Mouse (Mus musculus): Measurements from ENCODE around the gene Ythdf1.

The Ythdf1 gene

DNA sequence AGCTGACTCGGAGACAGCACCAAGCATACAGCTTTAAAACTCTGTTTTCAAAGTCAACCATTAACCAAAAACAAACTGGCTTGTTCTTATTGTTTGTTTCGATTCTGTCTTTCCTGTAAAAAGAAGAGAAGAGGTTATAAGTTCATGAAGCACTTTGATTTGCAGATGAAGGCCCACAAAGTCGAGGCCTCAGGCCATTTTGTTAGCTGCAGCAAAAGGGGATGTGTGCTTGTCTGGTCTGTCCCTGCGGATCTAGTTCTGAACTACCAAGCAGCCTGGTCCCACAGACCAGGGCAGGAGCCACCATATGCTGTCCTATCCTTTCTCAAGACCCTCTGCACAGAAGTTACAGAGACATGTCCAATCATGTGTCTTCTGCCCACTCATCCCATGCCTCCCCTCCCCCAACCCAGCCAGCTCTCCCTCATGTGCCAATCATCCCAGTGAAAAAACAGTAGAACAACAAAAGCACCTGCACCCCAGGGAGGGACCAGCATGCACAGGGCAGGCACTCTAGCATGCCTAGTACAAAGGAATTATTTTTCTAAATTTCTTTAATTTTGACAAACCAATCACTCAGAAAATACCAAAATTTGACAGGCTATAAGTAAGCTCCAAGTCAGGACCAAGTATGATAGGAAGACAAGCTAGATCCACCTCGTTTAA lies 15.1 kb downstream of the Ythdf1 start:
- peak in 1 of 2 experiments; percentile 9 for DNase-seq

DNA sequence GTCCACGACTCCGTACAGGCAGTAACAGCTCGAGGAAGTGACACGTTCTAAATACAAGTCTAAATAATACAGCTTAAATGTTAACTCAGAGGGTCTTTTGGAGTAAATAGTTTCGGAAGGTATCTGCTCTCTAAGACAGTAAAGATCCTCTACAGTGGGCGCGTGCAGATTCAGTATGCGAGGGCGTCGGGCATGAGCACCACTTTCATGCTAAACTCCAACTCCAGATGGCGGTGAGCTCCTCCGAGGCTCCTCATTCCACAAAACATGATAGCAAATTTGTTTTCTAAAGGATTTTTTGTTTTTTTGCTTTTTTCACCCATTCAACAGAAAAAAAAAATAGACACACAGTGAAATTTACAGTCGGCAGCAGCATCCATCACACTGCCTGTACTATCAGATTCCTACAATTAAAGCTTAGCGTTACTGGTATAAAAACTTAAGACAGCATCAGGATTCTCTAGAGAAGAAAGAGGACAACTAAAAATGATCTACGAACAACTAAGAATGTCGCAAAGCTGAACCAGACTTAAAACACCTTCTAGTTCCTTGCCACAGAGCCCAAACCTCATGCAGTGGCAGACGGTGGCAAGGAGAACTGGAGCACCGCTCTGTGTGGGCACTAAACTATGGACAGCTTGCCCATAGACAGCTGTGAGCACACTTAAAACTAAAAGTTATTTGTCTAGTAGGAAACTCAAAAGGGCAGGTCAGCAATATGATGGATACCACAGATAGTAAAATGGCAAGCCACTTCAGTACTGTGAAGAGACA lies 16.1 kb downstream of the Ythdf1 start:
- DNase-seq: no peak

DNA sequence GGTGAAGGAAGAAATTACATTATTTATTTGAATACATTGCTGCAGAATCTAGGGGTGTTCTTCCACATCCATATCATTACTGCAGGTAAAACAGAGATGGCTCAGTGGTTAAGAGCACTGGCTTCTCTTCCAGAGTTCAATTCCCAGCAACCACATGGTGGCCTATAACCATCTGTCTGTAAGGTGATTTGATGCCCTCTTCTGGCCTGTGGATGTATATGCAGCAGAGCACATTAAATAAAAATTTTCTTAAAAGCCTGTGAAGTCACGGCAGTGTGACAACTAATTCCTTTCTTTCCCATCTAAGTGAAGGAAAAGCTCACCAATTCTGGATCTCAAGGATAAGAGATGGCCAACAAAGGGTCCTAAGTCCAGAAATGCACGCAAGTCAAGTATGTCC lies 18.7 kb downstream of the Ythdf1 start:
- DNase-seq: peak; percentile 65 to 66

DNA sequence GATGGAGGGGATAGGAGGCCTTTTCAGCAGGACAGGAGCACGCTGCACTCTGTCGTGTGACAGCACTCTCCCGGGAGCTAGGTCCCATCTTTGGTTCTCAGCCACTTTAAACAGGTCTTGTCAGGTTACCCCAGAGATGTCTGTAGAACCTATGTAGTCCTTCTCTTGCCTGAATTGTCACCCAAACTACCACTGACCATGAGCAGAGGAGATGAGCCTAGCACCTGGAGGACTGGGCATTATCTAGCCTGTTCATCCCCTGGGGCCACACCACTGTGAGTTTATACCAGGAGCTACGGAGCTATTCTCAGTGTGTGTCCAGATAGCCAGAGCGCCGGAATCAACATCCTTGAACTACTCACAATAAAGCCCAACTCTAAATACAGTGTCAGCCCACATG lies 22.9 kb downstream of the Ythdf1 start:
- no peak for DNase-seq

DNA sequence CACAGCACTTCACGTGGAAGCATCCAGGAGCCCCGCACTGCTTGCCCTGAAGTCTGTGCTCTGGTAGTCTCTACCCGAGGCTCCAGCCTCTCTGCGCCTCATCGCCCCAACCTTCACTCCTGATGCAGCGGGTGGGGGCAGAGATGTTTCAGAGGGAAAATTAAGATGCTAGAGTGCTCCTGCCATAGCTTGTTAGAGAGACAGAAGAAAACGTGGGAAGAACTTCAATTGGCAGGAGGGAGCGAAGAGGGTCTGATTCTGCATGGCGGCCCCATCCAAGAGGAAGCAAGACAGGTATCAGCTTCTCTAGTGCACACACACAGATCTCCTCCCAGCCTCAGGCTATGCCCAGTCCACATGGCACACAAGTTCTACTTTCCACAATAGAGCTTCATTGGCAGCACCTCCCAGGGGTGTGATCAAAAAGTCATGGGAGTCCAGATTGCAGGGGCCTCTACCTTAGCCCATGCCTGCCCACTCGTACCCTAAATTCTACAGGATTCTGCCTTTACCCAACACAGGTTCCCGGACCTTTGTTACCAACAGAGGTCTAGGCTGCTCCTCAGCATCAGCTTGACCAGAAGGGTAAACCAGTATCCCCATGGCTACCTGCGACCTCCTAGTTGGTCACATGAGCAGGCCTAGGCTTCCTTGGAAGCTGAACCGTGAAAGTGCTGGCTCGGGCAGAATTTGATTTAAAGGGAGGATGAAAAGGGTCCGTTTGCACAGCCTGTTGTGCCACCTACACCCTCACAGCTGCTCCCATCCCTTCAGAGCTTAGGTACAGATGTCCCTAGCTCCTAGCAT lies 23.7 kb downstream of the Ythdf1 start:
- DNase-seq: peak; percentile 30 to 38

DNA sequence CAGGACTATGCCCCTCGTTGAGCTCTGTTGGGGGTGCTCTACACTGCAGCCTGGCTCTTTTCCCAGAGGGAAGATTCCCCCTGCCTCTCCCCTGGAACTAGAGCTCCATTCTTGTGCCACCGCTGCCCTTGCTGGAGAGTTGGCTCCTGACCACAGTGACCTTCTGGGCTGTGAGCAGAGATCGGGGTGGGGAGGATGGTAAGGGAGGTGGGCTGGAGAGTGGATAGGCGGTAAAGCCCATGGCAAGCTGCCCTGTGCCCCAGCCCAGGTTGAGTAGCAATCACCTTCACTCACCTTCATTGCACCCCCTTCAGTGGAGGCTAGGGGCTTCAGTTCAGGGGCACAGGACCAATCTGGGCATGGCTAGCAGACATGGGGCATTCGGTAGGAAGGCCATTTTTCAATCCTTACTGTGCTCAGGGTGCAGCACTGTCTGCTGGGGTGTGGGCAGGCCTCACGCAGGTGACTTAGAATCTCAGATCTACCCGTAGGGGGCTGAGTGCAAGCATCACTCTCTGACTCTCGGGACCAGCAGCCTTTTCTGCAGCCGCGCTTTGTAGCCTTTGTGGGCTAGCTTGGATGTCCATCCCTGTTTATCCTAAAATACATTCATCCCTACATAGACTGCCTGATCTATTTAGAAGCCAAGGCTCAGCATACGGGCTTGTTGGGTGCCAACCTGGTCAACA lies 24.8 kb downstream of the Ythdf1 start:
- DNase-seq: peak; percentile 53 to 63

DNA sequence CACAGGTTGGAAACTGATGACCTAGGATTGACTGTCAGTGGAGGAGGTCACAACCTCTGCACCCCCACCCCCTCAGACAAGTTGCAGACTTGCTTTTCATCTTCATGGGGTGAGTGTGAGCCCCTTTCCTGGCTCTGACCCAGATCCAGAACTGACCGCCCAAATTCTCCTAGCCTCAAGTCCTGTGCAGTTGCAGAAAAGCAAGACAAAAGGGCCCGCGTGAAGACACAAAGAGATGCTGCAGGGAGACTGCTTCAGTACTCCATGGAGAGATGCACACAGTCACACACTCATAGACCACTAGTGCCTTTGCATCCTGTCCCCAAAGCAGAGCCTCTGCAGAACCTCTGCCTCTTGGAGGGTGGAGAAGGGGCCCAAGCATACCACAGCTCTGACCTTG lies 25.4 kb downstream of the Ythdf1 start:
- DNase-seq: peak; percentile 63

DNA sequence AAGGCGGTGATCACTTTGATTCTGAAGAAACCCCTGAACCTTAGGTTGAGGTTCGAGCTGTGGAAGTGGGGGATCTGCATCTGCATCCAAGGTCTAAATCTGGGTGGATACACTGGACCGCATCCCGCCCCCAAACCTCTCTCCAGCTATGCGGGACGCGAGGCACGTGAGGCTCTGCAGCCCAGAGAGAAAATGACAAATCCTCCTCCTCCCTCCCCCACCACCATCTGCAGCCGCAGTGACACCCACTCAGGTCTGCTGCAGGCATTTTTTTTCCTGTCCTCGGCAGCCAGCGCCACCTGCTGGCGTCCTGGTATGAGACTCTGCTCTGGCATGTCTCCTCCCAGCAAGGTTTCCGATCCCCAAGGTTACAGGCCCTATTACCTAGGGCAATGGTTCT lies 26.0 kb downstream of the Ythdf1 start:
- peak; percentile 96 to 97 for DNase-seq

DNA sequence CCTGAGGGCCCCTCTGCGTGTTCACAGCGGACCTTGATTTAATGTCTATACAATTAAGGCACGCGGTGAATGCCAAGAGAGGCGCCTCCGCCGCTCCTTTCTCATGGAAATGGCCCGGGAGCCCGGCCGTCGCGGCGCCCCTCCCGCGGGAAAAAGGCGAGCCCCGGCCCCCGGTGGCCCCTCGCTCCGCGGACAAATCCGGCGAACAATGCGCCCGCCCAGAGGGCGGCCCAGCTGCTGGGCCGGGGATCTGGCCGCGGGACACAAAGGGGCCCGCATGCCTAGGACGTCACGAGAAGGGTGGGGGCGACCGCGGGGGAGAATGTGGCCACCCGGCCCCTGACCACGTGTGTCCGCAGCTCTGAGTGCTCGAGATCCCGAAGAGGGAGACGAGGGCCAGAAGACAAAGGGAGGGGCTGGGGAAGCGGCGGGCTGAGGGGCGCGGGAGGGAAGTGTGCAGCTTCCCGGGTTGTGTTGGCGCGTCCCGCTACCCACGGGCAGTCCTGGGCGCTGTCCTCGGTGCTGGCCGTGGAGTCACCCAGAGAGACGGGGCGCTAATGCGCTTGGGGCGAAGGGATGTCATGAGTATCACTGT lies 26.6 kb downstream of the Ythdf1 start:
- DNase-seq: peak; percentile 80 to 87

DNA sequence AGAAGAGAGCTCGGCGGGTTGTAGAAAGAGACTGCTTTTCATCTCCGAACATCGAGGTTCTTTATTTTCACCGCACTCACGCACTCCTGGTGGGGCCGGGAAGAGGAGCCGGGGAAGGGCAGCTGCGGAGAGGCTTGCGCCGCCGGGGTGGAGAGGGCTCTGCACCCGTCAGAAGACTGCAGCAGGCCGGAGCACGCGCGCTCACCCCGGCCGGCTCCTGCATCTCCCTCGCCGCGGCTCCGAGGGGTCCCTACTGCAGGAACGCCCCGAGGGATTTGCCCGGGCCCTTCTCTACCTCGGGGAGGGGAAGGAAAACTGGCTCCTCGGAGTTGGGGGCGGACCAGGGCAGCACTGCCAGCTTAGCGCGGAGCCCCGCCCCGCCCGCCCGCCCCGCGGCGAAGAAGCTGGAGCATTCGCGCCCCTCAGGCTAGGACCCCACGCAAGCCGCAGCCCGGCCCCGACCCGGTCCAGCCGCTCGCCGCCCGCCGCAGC lies 27.2 kb downstream of the Ythdf1 start:
- peak; percentile 77 to 81 for DNase-seq

DNA sequence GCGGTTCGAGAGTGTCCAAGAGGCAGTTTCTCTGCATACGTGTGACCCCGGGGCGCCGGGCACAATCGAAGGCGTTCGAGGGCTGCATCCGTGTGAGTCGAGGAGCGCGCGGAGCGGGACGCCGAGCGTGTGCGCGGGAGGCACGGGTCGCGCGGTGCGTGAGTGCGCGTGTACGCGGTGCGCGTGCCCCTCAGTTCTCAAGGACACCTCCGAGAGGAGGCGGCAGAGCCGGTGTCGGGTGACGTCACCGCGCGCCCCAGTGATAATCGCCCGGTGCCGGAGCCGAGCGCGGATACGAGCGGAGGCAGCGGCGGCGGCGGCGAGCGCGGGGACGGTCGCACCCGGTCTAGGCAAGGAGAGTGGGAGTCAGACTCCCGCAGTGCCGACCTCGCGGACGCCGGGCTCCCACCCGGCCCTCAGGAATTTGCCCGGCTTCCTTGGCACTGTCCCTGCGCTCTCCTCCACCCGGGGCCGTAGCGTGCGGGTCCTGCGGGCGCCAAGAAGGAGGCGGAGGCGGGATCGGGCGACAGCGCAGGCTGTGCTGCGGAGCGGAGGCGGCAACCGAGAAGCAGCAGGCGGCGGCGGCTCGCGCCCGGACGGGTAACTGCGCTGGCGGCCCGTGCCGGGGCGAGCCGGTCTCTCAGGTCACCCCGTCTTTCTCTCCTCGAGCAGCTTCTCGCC lies 27.8 kb downstream of the Ythdf1 start:
- peak; percentile 98 to 99 for DNase-seq

DNA sequence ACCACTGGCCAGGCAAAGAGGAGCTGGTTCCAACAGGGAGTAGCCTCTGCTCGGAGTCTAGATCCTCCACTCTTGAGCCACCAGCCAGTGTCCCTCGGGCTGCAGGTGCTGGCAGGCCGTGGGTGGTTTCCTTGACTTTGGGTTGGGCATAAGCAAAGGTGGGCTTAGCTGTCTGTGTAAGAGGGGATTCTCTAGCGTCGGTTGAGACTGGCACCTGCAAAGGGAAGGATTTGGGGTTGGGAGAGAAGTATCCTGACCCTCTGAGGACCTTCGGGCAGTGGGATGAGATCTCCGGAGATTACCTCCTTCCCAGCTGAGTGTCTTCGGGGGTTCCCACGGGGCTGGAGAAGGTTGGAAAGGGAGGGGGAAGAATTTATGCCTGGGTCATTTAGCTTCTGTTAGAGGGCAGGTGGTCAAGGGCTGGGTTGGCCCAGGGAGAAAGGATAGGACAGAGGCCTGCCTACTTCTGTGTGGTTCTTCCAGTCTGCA lies 28.9 kb downstream of the Ythdf1 start:
- DNase-seq: peak in 1 of 2 experiments; percentile 29

DNA sequence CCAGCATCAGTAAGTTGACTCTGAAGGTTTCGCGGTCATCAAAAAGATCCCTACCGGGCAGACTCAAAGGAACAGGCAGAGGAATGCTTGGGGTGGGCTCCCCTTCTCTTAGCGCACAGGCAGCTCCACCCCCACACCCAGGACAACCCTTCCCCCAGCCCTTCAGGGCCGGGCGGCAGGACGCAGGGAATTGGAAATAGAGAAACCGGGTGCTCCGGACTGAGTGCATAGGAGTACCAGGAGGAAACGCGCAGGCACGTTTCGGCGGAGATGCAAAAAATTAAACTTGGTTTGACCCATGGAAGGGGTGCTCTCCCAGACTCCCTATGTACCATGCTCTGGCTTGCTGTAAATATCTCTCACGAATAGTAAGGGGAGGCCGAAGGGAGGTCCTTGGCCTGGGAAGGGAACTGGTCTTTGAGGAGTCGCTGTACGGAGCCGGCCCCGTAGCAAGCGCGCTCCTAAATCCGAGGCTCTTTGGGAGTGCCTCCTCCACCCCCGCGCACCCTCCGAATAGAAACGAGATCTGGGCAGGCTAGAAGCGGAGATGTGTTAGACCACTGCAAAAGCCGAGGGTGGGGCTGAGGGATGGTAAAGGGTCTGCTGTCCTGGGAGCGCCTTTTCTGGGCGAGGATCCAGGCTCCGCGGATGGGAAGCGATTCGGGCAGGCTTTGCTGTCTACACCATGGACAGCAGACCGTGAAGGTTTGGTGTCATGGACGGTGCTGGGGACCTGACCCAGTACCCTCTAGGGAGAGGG lies 29.5 kb downstream of the Ythdf1 start:
- peak; percentile 62 to 79 for DNase-seq

DNA sequence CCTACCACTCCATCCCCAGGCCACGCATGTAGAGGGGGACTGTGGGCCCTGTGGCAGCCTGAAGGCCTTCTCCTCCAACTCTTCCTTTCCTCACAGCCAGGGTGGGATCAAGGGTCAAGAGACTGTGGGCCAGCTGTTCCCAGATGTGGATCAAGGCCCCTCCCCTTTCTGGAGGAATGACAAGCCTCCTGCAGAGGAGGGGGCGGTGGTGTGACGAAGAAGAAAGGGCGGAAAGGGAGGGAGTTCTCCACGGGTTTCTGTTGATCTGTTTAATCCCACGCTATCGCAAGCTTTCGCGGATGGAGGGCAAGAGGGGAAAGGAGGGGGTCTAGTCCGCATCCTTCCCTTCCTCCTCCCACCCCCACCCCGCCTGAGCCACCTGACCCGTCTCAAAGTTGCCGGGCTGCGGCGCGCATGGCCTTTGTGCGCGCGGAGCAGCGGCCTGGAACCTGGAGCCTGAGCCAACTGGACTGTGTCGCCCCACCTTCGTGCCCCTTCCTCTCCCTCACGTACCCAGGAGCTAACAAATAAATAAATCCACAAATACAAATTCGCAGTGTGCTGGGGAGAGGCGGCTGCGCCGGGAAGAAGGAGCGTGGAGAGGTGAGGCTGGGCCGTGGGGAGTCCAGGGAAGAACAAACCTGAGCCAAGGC lies 30.2 kb downstream of the Ythdf1 start:
- DNase-seq: peak; percentile 36 to 43

DNA sequence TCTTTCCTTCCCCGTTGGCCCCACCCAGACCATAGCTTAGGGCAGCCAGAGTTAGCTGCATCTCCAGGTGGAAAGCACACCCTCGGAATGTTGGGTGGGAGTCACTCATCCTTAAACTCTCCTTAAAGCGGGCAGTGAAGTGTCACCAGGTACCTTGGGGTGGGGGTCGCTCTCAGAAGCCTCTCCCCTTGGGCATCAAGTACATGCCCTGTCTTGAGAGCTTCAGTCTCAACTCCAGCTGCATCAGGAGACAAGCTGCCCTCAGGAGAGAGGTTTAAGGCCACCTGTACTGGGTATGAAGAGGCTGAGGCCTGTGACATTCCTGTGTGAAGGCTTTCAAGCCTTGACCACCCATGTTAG lies 30.8 kb downstream of the Ythdf1 start:
- no peak for DNase-seq

DNA sequence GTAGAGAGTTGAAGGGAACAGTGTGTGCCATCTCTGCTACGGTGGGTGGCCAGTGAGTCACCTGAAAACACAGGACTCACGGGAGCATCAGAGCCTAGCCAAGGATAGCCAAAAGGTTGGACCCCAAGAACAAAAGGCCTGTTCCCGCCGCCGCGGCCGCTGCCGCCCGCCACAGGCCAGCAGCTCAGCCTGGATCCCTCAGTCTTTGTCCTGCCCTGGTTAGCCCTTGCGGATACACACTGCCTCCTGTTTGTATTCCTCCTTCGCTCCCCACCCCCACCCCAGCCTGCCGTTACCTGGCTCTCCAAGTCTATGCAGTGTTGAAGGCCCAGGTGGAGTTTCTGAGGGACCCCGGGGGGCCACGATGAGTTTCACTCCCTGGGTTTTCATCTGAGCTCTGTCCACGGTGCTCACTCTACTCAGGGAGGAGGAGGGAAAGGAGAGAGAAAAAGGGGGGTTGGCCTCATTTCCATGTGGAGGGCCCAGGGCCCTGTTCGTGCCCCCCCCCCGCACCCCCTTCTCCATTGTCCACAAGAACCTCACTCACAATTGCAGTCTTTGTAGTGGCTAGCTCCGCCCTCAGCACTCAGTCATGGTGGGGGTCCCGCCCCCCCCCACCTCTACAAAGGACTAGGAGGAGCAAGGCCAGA lies 31.4 kb downstream of the Ythdf1 start:
- DNase-seq: no peak

DNA sequence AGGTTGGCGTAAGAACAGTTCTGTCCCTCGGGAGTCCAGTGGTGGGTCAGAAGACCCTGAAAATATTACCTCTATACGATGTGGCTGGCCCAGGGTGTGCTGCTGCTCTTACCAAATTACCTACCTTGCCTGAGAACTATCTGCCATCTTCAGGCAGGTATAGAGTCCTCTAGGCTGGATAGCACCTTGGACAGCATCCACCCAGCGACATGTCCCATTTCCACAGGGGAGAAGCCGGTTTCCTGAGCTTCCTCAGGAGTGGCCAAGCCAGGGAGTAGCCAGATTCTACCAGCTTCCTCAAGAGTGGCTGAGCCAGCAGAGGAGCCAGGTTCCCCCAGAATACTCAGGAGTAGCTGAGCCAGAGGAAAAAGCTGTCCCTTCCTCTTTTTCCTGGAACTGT lies 35.5 kb downstream of the Ythdf1 start:
- no peak for DNase-seq

DNA sequence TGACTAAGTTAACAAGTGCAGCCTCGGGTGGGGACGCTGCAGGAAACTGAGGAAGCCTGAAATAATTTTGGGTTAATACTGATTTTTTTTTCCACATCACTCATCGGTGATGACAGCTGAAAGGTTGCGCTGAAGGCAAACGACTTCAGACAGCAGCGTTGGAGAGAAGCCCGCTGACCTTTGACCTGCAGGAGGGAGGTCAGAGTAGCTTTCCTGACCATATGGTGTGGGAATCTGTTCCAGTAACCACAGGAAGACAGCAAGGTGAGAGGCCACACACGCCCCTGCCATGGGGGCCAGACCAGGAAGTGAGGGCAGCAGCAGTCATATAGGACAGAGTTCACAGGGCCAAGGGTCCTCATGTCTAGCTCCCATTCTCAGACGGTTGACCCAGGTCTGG lies 39.5 kb downstream of the Ythdf1 start:
- DNase-seq: peak in 1 of 2 experiments; percentile 42

DNA sequence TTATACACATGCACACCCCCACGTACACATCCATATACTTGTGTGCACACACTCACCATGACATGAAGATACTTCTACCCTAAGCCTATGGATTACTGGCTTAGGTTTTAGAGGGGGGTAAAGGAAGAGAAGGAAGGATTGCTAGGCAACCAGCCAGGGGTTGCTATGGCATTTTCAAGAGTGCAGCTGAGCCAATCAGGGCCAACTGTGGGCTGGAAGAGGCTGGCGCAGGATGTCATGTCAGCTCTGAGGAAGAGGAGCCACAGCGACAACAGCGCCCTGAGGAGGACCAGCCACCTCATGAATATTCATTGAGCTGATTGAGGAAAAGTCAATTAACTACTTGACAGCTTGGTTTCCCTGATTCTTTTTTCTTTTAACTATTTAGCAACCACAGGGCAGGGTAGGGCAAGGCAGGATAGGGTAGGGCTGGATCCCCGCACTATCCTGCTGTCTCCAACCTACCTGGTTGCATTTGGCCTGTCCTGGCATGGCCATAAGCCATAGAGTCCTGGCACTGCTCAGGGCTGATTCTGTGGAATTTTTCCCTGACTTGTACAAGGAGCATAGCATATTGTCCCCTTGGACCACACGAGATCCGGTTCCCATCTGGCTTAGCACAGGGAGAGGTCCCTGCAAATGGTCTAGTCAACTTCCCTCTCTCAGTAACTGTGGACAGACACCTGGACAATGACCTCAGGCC lies 41.2 kb downstream of the Ythdf1 start:
- DNase-seq: peak; percentile 58 to 65

Measured in cerebellum, postnatal 14 days (tissue).